1 mouse cellular context compared by ENCODE assay signal in genomic region chrX:51017851-51018785, GRCm38 (mm10).
TF ChIP-seq lines count a peak whose summit lies in the region.

Gene Rap2c, minus strand, starts transcription at chrX:51018018.

TF ChIP-seq in MEL, 35 proteins besides CTCF, POLR2A, EP300 and RAD21 (continued from another document):
- TF ChIP-seq ELF1 (IDR thresholded peaks at IDR 0.05; ENCODE audit: low read depth, low read length) (0 out of 2 replicates have a peak, but pooled peaks have one; percentile 43), MYC (IDR thresholded peaks at IDR 0.05; ENCODE audit: low read depth, low read length) (no peak)
TF ChIP-seq in MEL: peak in this region for 8.
